ENCODE assay signal across 24 mouse cellular contexts in the genomic region with DNA sequence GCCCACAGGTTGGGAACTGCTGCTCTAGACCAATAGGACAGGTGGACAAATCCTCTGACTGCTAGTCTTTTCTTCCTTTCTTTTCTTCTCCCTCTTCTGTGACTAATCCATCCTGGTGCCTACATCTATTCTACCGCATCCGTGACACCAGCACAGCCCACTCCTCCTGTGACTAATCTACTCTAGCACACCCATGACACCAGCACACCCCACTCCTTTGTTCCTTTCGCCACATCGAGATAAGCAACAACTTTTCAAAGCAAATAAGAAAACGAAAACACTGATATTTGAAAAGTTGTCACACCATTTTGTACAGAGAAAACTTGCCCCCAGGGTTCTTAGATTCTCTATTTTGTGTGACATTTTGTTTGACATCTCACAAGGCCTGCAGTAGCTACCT. TPM values are rescaled to one million over a fixed set of nuclear protein-coding genes. Genes with fewer than 3 reads are reported as not detected.
"Had no signal": no experiment of that assay in that cellular context is flagged by ENCODE, and none has a peak within 500 bp of the region (broad histone marks: within the 10 kb centered on the region; RNA-seq: fewer than 3 reads in every experiment).

No protein-coding gene starts in this region.

- H3K27ac ChIP-seq: liver, embryonic 14.5 days; midbrain, embryonic 12.5 days; midbrain, embryonic 15.5 days; neural tube, embryonic 13.5 days; neural tube, embryonic 15.5 days; stomach, embryonic 15.5 days; stomach, postnatal 0 days had no signal

- H3K27me3 ChIP-seq: midbrain, embryonic 15.5 days; neural tube, embryonic 13.5 days; neural tube, embryonic 15.5 days; stomach, embryonic 15.5 days had no signal

- H3K4me3 ChIP-seq: midbrain, embryonic 12.5 days; midbrain, embryonic 15.5 days; myocyte; neural tube, embryonic 13.5 days; neural tube, embryonic 15.5 days; stomach, embryonic 15.5 days had no signal

- H3K9me3 ChIP-seq: midbrain, embryonic 12.5 days; midbrain, embryonic 15.5 days; neural tube, embryonic 13.5 days; neural tube, embryonic 15.5 days; stomach, embryonic 15.5 days had no signal

- H3K9ac ChIP-seq: liver, embryonic 14.5 days; lung, embryonic 14.5 days; midbrain, embryonic 12.5 days; midbrain, embryonic 15.5 days; neural tube, embryonic 13.5 days; neural tube, embryonic 15.5 days; stomach, embryonic 15.5 days had no signal

- H3K4me2 ChIP-seq: lung, embryonic 14.5 days; midbrain, embryonic 12.5 days; midbrain, embryonic 15.5 days; neural tube, embryonic 13.5 days; neural tube, embryonic 15.5 days; stomach, embryonic 15.5 days had no signal

- H3K36me3 ChIP-seq: midbrain, embryonic 12.5 days; midbrain, embryonic 15.5 days; neural tube, embryonic 13.5 days; neural tube, embryonic 15.5 days; stomach, embryonic 15.5 days had no signal

- DNase-seq: lung, adult 18-20 months; lung, embryonic 14.5 days; lung, postnatal 10 days; lung, postnatal 4 days; right cerebral cortex, postnatal 14 days; thymus, adult 2 months; thymus, postnatal 25 days; thymus, postnatal 4 days had no signal

- H3K4me1 ChIP-seq: midbrain, embryonic 12.5 days; midbrain, embryonic 15.5 days; stomach, embryonic 15.5 days had no signal

- ATAC-seq: midbrain, embryonic 15.5 days had no signal

RNA-seq across cellular contexts. Expression of gene Mepe, which starts 5.0 kb away (rescaled TPM):
- total RNA-seq: megakaryocyte, adult 5-6 weeks; megakaryocyte-erythroid progenitor cell, adult 5-6 weeks had no signal
- polyA plus RNA-seq: liver, embryonic 14.5 days; liver, embryonic 16.5 days; lung, embryonic 14.5 days; lung, embryonic 16.5 days; midbrain, embryonic 12.5 days; midbrain, embryonic 15.5 days; myocyte; neural tube, embryonic 11.5 days; neural tube, embryonic 13.5 days; neural tube, embryonic 15.5 days; spleen, adult 2 months; stomach, embryonic 15.5 days; stomach, postnatal 0 days; testis, adult 2 months; thymus, adult 2 months; urinary bladder, adult 2 months had no signal

RNA-seq across cellular contexts. Expression of gene Ibsp, which starts 31.1 kb away (rescaled TPM):
- total RNA-seq: megakaryocyte-erythroid progenitor cell, adult 5-6 weeks had no signal
- polyA plus RNA-seq: liver, embryonic 16.5 days; midbrain, embryonic 12.5 days; neural tube, embryonic 11.5 days; spleen, adult 2 months had no signal
